Mouse (Mus musculus): ENCODE results near the gene Nlrx1. TPM values are rescaled to one million over a fixed set of nuclear protein-coding genes. Genes with fewer than 3 reads are reported as not detected.

Gene Nlrx1
- polyA plus RNA-seq (2012; fragmentation: generic; extraction: Trizol), result 1 to 10 TPM in 1 of 2 experiments, under 1 TPM in 1; 0.41 to 2.5 TPM

DNA sequence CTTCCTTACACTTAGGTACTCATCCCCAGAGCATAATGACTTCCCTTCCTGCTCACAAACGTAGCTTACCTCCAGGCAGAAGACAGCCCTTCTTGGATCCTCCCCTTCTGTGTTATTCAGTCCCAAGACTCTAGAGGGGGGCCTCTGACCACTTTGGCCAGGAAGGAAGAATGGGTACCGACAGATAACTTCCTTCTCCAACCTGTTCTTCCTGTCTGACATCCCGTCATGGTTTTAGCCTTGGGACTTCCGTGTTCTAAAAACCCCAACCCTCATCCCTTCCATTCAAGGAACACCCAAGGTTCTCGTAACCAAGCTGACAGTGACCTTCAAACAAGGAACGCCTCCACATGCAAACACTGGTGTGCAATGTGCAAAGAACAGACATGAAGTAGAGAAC, at the start of gene Nlrx1:
Gene Nlrx1 (minus strand): TSS at position 168 of the 400 bp plus-strand sequence.

DNA sequence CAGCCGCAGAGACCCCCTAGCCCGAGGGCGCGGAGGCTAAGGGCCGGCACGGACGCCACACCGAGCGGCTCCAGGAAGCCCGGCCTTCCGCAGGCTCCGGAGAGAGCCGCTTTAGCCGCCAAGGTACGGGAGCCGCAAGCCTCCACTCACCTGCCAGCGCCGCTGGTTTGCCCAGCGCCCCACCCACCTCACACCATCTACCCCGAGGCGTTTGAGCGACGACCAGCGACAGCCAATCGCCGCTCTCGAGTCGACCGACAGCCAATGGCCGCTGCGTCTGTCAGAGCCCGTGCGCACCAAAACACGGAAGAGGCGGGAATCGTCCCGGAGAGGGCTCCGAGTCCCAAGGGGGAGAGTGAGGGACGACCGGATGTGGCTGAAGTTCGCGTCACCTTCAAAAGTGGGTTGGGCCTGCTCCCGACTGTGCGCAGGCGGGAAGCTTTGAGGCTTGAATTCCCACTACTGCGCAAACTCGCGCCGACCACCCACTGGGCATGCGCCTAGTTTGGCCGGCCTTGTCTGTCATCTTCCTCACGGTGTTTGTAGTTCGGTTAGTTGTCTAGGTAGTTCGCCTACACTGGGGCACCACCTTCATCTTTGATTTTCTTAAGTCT, 37.2 kb upstream of the Nlrx1 start, which contains the start of gene Hinfp:
Gene Hinfp (minus strand): TSS at position 206 of the 614 bp plus-strand sequence.

DNA sequence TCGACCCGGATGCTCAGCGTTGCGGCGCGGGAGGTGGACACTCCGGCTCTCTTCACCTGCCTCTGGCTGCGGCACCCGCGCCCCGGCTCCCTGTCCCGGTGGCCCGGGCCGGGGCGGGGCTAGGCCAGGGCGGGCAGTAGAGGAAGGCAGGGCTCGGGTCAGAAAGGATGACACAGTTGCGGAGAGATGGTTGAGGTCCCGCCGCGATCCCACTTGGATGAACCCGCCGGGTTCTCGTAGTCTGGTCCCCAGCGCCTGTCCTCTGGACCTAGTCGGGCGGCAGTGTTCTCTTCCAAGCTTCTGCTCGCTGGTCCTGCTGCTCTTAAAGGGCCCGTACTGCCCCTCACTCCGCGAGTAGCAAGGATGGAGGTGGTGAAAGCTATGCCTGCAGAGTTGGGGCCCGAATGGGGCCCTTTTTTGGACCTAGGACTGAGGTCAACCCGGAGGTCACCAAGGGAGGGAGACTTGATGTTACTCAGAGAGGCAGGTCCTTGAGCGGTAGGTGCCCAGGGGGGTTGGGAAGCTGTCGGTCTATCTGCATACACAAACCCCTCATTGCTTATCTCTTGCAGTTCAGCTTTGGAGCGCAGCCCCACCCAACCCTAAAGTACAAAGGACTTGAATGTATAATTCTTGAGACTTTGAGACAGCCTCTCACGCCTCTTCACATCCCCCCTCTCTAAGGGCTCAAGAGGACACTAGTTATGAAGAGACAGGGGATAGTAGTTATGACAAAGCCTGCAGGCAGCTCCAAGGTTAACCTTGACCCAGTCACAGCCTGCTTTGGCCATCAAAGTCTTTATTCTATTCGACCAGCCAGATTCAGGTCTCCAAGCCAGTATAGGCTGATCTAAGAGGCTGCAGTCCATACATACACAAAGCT, 19.9 kb upstream of the Nlrx1 start, which contains the start of gene Abcg4:
Gene Abcg4 (minus strand): TSS at position 540 of the 883 bp plus-strand sequence.

DNA sequence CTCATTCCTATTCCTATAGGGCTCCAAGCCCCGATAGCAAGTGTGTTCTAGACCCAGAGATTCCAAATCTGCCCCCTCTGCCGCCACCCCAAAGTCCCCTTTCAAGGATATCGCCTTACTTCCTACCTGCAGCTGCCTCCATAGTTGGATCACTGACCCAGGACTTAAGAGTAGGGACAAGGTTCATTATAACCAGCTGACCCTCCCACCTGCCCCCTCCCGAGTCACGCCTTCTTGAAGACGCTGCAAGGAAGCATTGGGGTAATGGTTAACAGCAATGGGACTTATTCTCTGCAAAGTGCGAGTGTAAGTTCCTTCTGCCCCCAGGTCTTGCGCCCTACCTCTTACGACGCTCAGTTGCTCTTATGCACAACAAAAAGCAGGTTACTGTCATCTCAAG, 17.1 kb downstream of the Nlrx1 start, which contains the start of gene Pdzd3:
Gene Pdzd3 (minus strand): TSS at position 158 of the 400 bp plus-strand sequence.

DNA sequence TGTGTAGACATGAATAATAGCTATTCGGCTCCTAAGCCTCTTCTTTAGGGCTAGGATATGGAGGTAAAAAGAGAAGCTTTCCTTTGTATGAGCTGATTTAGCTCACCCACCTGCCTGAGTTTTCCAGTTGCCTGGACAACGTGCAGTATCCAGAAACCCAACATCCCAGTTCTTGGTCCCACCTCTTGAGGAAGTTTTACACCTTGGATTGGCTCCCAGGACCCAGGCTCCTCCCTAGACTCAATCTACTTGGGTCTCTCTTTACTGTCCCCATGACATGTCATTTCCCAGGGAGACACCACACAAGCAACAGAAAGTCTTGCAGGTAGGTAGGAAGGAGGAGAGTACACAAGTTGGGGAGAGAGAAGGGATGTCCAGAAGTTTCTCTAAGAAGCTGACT, 28.0 kb downstream of the Nlrx1 start, which contains the start of gene Ccdc153:
Gene Ccdc153 (plus strand): TSS at position 278 of the 400 bp plus-strand sequence.

DNA sequence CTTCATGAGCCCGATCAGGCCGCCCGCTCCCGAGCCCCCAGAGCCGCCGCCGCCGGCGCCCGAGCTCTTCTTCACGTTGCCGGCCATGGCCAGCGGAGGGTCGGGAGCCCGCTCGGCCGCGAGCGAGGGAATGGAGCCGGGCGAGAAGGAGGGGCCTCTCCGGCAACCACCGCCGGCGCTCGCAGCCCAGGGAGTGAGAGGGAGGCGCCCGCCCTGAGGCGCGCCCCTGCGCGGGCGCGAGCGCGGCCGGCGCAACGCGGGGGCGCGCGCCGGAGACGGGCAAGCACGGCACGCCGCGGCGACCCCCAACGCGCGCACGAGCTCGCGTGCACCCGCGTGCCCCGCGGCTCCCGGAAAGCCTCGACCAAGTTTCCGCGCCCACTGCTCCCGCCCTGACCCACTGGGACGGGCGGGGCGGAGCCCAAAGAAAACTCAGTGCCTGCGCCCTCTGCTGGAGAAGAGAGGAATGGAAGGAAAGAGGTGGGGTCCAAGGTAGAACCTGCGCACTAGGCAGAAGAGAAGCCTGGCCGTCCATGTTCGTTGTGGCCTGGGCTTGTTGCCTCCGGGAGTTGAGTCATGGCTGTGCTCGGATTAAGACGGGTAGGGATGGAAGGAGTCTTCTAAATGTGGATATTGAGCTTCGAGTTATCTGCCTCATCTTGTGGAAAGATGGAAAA, 34.5 kb downstream of the Nlrx1 start, which contains the start of gene Cbl:
Gene Cbl (minus strand): TSS at position 248 of the 677 bp plus-strand sequence.

Other genes starting within 250 kb of the Nlrx1 start
- under 1 TPM; 0.16 to 0.78 TPM for gene Thy1, start 225.2 kb downstream of the Nlrx1 start, polyA plus RNA-seq (2012; fragmentation: generic; extraction: Trizol)
- 1 to 10 TPM in 1 of 2 experiments, under 1 TPM in 1; 0.51 to 3.4 TPM for gene Usp2, start 201.6 kb downstream of the Nlrx1 start, polyA plus RNA-seq (2012; fragmentation: generic; extraction: Trizol)
- under 1 TPM in 1 of 2 experiments, not detected in 1; 0.06 TPM for gene Mfrp, start 166.9 kb downstream of the Nlrx1 start, polyA plus RNA-seq (2012; fragmentation: generic; extraction: Trizol)
- 1 to 10 TPM in 1 of 2 experiments, under 1 TPM in 1; 0.16 to 1.5 TPM for gene C1qtnf5, start 161.4 kb downstream of the Nlrx1 start, polyA plus RNA-seq (2012; fragmentation: generic; extraction: Trizol)
- gene Gm49380, start 155.1 kb downstream of the Nlrx1 start, polyA plus RNA-seq (2012; fragmentation: generic; extraction: Trizol), result under 1 TPM in 1 of 2 experiments, not detected in 1; 0.27 TPM
- 10 to 100 TPM; 43.1 to 68.6 TPM for gene Rnf26, start 155.1 kb downstream of the Nlrx1 start, polyA plus RNA-seq (2012; fragmentation: generic; extraction: Trizol)
- gene Mcam, start 134.1 kb downstream of the Nlrx1 start, polyA plus RNA-seq (2012; fragmentation: generic; extraction: Trizol), result under 1 TPM; 0.19 to 0.68 TPM
- 1 to 10 TPM in 1 of 2 experiments, under 1 TPM in 1; 0.90 to 3.3 TPM for gene Cbl, start 34.5 kb downstream of the Nlrx1 start, polyA plus RNA-seq (2012; fragmentation: generic; extraction: Trizol)
- not detected for gene Ccdc153, start 27.9 kb downstream of the Nlrx1 start, polyA plus RNA-seq (2012; fragmentation: generic; extraction: Trizol)
- gene Pdzd3, start 17.1 kb downstream of the Nlrx1 start, polyA plus RNA-seq (2012; fragmentation: generic; extraction: Trizol), result under 1 TPM in 1 of 2 experiments, not detected in 1; 0.04 TPM
- under 1 TPM; 0.09 to 0.91 TPM for gene Abcg4, start 20.0 kb upstream of the Nlrx1 start, polyA plus RNA-seq (2012; fragmentation: generic; extraction: Trizol)
- gene Hinfp, start 37.1 kb upstream of the Nlrx1 start, polyA plus RNA-seq (2012; fragmentation: generic; extraction: Trizol), result 1 to 10 TPM; 2.5 to 5.2 TPM
- 1 to 10 TPM; 3.7 to 4.6 TPM for gene C2cd2l, start 51.7 kb upstream of the Nlrx1 start, polyA plus RNA-seq (2012; fragmentation: generic; extraction: Trizol)
- gene Dpagt1, start 57.4 kb upstream of the Nlrx1 start, polyA plus RNA-seq (2012; fragmentation: generic; extraction: Trizol), result 10 to 100 TPM; 24.6 to 26.4 TPM
- 100 to 1,000 TPM; 334 to 376 TPM for gene H2afx, start 66.1 kb upstream of the Nlrx1 start, polyA plus RNA-seq (2012; fragmentation: generic; extraction: Trizol)
- gene Hmbs, start 75.6 kb upstream of the Nlrx1 start, polyA plus RNA-seq (2012; fragmentation: generic; extraction: Trizol), result 10 to 100 TPM; 33.8 to 49.1 TPM
- gene Vps11, start 93.1 kb upstream of the Nlrx1 start, polyA plus RNA-seq (2012; fragmentation: generic; extraction: Trizol), result 10 to 100 TPM; 13.5 to 31.9 TPM
- 10 to 100 TPM; 12.8 to 29.3 TPM for gene Hyou1, start 110.9 kb upstream of the Nlrx1 start, polyA plus RNA-seq (2012; fragmentation: generic; extraction: Trizol)
- 10 to 100 TPM in 1 of 2 experiments, 1 to 10 TPM in 1; 5.7 to 11.4 TPM for gene Slc37a4, start 128.3 kb upstream of the Nlrx1 start, polyA plus RNA-seq (2012; fragmentation: generic; extraction: Trizol)
- 1,000 to 10,000 TPM; 2,064 to 3,081 TPM for gene Rps25, start 138.5 kb upstream of the Nlrx1 start, polyA plus RNA-seq (2012; fragmentation: generic; extraction: Trizol)
- 10 to 100 TPM; 86.8 to 98.1 TPM for gene Trappc4, start 139.0 kb upstream of the Nlrx1 start, polyA plus RNA-seq (2012; fragmentation: generic; extraction: Trizol)
- 10 to 100 TPM in 1 of 2 experiments, 1 to 10 TPM in 1; 7.9 to 23.6 TPM for gene Ccdc84, start 150.0 kb upstream of the Nlrx1 start, polyA plus RNA-seq (2012; fragmentation: generic; extraction: Trizol)
- gene Foxr1, start 172.5 kb upstream of the Nlrx1 start, polyA plus RNA-seq (2012; fragmentation: generic; extraction: Trizol), result not detected
- gene Upk2, start 186.4 kb upstream of the Nlrx1 start, polyA plus RNA-seq (2012; fragmentation: generic; extraction: Trizol), result under 1 TPM in 1 of 2 experiments, not detected in 1; 0.07 TPM
- 10 to 100 TPM; 22.2 to 90.8 TPM for gene Bcl9l, start 214.2 kb upstream of the Nlrx1 start, polyA plus RNA-seq (2012; fragmentation: generic; extraction: Trizol)

Data from C3H10T1/2 (cell line).